Mouse (Mus musculus): ENCODE data around the gene Surf2. TPM values are rescaled to one million over a fixed set of nuclear protein-coding genes. Genes with fewer than 3 reads are reported as not detected.

Gene Surf2
- polyA plus RNA-seq, 3 experiments from 2014 or later = 31.8 to 57.2 (median 52.2) TPM

DNA sequence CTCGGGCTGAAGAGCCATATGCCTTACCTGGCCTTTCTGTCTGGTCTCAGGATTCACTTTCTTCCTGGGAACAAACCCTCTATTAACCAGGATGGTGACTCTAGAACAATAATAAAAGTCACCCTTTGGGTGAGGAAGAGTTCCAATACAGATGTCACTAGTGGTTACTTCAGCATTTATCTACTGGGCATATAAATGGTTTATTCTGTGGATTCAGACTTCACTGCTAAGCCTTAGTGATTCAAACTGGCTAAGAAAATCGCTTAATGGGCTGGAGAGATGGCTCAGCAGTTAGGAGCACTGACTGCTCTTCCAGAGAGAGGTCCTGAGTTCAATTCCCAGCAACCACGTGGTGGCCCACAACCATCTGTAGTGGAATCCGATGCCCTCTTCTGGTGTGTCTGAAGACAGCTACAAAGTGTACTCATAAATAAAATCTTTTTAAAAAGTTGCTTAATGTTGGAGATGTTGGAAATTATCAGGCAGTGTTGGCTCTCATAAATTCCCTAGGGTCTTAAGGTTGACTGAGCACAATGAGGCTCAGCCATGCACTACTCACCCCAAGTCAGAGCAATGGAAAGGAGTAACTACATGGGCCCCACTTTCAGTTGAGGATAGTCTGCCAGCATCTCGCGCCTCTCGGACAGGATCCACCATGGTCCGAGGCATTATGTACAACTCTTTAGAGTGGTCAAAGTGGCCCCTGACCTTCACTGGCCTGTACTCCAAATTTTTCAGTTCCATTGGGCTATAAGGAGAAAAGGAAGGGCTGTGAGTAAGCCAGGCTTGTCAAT is 1.8 kb upstream of the Surf2 start:
- ATAC-seq = no peak

DNA sequence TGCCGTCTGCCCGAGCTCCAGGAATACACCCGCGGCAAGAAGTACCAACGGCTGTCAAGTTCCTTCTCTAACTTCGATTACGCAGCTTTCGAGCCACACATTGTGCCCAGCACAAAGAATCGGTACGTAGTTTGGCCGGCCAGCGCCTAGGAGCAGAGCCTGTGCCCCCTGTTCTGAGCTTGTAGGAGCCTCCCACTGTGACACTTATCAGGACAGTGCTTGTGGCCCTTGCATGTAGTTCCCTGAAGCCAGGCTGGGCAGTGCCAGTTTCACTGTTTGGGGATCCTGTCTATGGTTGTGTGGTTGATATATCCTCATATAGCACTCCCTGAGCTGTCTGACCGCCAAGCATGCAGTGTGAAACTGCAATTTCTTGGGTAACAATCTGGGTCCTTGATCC is 571 bp downstream of the Surf2 start:
- ATAC-seq = no peak

GRCm38 (mm10) chr2:26919684-26920083 is 3.5 kb downstream of the Surf2 start:
- ATAC-seq = no peak

GRCm38 (mm10) chr2:26920190-26920855 is 4.2 kb downstream of the Surf2 start:
- no peak for ATAC-seq

DNA sequence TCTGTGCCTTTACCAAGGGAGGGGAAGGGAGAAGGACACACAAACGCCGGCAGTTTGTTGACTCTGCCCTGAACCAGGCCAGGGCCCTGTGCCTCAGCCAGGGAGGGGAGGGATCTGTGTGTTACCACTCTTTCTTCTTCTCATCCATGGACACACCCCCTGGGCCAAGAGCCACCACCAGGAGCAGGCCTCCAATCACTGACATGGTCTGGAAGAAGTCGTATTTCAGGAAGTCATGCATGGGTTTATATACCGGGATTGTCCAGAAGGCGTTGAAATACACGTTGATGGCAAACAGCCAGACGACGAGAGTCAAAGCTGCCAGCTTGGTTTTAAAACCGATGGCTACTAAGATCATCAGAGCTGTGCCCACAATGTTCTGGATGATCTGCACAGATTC is 5.6 kb downstream of the Surf2 start:
- no peak for ATAC-seq

GRCm38 (mm10) chr2:26927745-26928476 is 11.7 kb downstream of the Surf2 start:
- no peak for ATAC-seq

DNA sequence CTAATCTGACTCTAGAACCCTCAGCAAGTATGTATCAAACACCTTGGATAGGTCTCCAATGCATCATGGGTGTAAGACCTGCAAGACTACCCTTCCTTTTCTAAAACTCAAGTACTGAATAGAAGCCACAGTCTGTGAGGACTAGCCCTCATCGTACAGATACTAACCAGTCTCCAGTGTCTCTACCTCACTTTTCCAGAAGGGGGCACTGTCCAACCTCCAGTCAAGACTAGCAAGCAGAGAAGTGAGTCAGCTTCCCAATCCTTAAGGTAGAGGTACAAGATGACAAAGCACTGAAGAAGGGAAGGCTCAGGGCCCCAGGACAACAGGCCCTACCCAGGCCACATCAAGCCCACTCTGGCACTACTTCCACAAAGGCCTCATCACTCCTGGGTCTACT is 14.2 kb downstream of the Surf2 start:
- peak; percentile 21 for ATAC-seq

DNA sequence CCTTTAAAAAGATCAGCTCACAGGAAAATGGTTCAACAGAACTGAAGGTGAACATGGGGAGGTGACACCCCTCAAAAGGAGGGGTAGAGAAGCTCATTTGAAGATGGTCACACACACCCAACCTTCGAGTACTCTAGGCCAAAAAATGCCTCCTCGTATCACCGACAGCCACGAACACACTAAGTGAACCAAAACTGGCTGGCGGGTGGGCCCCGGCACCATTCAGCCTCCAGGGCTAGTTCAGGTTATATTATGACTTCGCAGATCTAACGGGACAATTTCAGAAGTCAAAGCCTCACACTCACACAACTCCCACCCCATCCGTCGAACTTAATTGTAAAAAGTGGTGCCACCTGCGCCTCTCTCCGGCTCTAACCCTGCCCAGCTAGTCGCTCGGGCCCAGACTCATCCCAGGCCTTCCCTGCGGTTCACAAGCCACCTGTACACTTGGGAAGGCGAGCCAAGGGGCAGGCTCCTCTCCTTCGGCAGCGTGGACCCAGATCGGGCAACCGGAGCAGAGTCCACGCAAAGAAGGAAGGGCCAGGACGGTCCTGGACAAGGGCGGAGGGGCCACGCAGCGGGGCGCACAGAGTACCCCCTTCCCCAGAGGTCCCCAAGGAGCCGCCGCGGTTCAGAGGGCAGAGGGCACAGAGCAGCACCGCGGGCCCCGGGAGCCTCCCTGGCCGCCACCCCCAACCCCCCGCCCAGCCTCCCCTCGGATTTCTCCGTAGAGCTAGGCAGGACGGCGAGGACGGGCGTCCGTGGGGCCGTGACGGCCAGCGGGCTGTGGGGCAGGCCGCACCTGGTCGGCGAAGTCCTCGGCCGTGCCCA is 16.5 kb downstream of the Surf2 start:
- ATAC-seq = no peak

- ATAC-seq = peak; percentile 78
Measured at GRCm38 (mm10) chr2:26933304-26934055, 17.3 kb downstream of the Surf2 start, which contains the start of the genes Surf4 and Stkld1. Surf4 (minus strand) TSS chr2:26933928. Stkld1 (plus strand) TSS chr2:26934047.

GRCm38 (mm10) chr2:26935286-26935685 is 19.1 kb downstream of the Surf2 start:
- no peak for ATAC-seq

- peak; percentile 25 for ATAC-seq
Measured at GRCm38 (mm10) chr2:26936425-26936824, 20.3 kb downstream of the Surf2 start.

DNA sequence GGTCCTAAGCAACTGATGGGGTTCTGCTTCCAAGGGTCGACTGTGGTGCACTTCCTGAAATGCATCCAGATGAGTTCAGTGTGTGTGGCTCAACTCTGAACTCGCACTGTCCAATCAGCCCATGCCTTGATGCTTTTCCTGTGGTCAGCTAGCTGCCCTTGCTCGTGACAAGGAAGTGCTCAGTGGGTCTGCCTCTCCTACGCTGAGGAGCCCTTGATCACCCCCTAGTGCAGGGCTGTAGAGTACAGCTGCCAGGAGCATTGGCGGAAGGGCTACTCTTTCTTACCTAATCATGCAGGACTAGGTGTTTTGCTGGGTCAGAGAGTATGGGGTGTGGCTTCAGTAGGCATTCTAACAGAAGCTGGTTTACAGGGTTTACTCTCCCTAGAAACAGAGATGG is 25.4 kb downstream of the Surf2 start:
- ATAC-seq = no peak

- no peak for ATAC-seq
Measured at GRCm38 (mm10) chr2:26943253-26943652, 27.1 kb downstream of the Surf2 start.

DNA sequence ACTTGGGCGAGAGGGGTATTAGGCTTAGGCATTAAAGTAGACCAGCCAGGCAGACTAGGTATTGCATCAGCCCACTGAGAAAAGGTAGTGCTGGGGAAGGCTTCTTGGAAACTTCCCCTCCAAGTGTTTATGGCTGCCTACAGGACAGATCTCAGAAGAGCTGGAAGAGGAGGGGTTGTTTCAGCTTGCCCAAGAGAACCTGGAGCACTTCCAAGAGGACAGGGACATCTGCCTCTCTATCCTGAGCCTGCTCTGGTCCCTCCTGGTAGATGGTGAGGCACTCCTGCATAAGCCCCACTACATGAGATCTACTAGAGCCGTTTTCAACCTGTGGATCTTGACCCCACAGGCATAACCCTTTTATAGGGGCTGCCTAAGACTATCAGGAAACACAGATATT is 34.2 kb downstream of the Surf2 start:
- ATAC-seq = no peak

GRCm38 (mm10) chr2:26951346-26951905 is 35.3 kb downstream of the Surf2 start:
- ATAC-seq = no peak

- ATAC-seq = no peak
Measured at GRCm38 (mm10) chr2:26952193-26952592, 36.0 kb downstream of the Surf2 start.

GRCm38 (mm10) chr2:26952866-26953265 is 36.7 kb downstream of the Surf2 start:
- ATAC-seq = no peak

- no peak for ATAC-seq
Measured at GRCm38 (mm10) chr2:26954735-26955395, 38.7 kb downstream of the Surf2 start.

DNA sequence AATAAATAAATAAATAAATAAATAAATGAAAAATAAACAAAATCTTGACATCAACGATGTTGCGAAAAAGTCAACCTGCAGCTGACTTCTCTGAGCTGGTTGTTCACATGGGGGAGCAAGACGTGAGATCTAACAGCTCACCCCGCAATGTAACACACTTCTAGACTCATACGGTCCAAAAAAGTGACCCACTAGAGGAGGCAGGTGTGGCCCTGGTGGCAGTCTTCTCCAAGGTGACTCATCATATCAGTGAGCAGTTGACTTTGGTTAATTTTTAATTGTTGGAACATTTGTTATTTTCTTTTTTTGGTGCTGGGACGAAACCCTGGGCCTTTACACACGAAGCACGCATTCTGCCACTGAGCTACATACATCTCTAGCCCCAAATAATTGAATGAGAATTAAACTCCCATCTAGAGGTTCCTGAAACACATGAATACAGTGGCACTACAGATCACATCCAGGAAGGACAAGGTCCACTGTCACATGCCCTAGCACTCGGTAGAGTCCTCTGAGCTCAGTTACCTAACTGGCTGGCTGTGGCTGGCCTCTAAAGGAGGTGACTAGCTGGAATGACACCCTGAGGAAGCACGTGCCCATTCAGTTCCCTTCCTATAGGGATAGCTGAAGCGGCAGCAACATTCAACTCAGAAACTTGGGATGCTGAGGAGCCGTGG is 40.8 kb downstream of the Surf2 start:
- ATAC-seq = no peak

GRCm38 (mm10) chr2:26957488-26957859 is 41.3 kb downstream of the Surf2 start:
- no peak for ATAC-seq

Data from inflammation-experienced regulatory T-cells, adult 6 months (primary cell).